Mouse (Mus musculus) kidney, adult 2 months (tissue): ENCODE measurements around the gene Tmed2. TPM values are rescaled to one million over a fixed set of nuclear protein-coding genes. Genes with fewer than 3 reads are reported as not detected.
"Not testable (repeated sequence)": the region's sequence is repeated elsewhere in the genome, so short reads cannot be mapped to it uniquely, and the experiment has no call there.

Experiments
- DNase-seq: peaks from one replicate; pipeline ENCODE4 v3.0.0; 2021
- H3K27ac ChIP-seq: fragments of 200-500 bp; 2 replicates; pipeline ENCODE4 v1.5.1; 2012; ENCODE audit warnings: low read depth, low read length, control low read depth, inconsistent platforms; ENCODE audit not compliant: insufficient read depth
- H3K27me3 ChIP-seq: fragments of 200-500 bp; replicated peaks from 2 replicates; pipeline ENCODE4 v1.6.1; 2012; ENCODE audit warnings: mild to moderate bottlenecking, moderate library complexity, low read length, inconsistent platforms; ENCODE audit not compliant: control insufficient read depth, insufficient read depth
- H3K36me3 ChIP-seq: fragments of 200-500 bp; 2 replicates; pipeline ENCODE4 v1.6.1; 2012; ENCODE audit warnings: mild to moderate bottlenecking, moderate library complexity, low read length, inconsistent platforms; ENCODE audit not compliant: control insufficient read depth, insufficient read depth
- H3K4me1 ChIP-seq: fragments of 200-500 bp; 2 replicates; pipeline ENCODE4 v1.6.1; 2011; ENCODE audit warnings: low read length; ENCODE audit not compliant: control insufficient read depth, insufficient read depth
- H3K4me3 ChIP-seq: fragments of 200-500 bp; 2 replicates; pipeline ENCODE4 v1.5.1; 2011; ENCODE audit warnings: mild to moderate bottlenecking, low read depth, low read length, control low read depth; ENCODE audit not compliant: insufficient read depth
- CTCF ChIP-seq: fragments of 200-500 bp; conservative IDR thresholded peaks from 2 replicates; pipeline ENCODE4 v1.5.1; 2011; ENCODE audit warnings: low read depth, mild to moderate bottlenecking, control low read depth, low read length, moderate library complexity, mixed read lengths; ENCODE audit not compliant: insufficient read depth, insufficient read length
- POLR2A ChIP-seq: fragments of 200-500 bp; IDR thresholded peaks from one replicate; pipeline ENCODE4 v1.6.1; 2011; ENCODE audit warnings: low read depth, low read length, control low read depth
- WGBS: fragments of 180-500 bp; shearing (Covaris S2); methylation state at CpG from one replicate; pipeline ENCODE4 v1.1.7; 2018; 5-methylcytosine and 5-hydroxymethylcytosine counted together
- polyA plus RNA-seq: library from polyadenylated mRNA; depleted of rRNA; stranded (reverse); fragments of >200 nt; gene quantifications from 2 replicates; pipeline ENCODE4 v1.2.3, GENCODE M21; 2012; rRNA removed

The Tmed2 gene
- polyA plus RNA-seq, 1 experiment, result 97.9 TPM

DNA sequence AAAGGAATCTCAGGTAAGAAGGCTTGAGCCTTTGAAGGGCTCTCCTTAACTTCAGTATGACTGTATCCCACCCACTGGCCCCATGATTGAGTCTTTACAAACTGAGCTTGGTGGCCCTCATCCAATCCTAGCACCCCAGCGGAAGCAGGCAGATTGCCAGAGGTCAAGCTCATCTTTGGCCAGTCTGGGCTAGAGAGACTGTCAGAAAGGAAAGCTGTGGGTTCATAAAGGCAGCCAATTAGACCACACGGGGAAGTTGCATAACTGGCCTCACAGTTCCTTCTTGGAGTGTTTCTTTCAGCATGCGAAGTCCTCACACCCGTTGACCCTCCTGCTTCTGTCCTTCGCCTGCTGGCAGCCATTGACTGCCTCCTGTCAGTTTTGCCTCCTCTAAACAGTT, 42.0 kb downstream of the Tmed2 start:
- H3K27ac ChIP-seq, result no peak overlapping the region
- peak; percentile 36 for DNase-seq

GRCm38 (mm10) chr5:124592768-124593167, 52.3 kb downstream of the Tmed2 start:
- H3K4me1 ChIP-seq, result no peaks in the 10 kb centered on the region
- WGBS, result 99% methylated on average over 3 of the region's 3 CpGs
- no peak for TF ChIP-seq CTCF
- no peak for TF ChIP-seq POLR2A
- no peaks in the 10 kb centered on the region for H3K27me3 ChIP-seq
- no peak overlapping the region for H3K27ac ChIP-seq
- no peak for DNase-seq
- no peak overlapping the region for H3K4me3 ChIP-seq
- no peaks in the 10 kb centered on the region for H3K36me3 ChIP-seq

More for the DNA sequence above, 42.0 kb downstream of the Tmed2 start:
- H3K27me3 ChIP-seq, result no peaks in the 10 kb centered on the region
- WGBS, result 62% methylated on average over 5 of the region's 5 CpGs
- H3K4me3 ChIP-seq, result no peak overlapping the region
- no peak for TF ChIP-seq CTCF
- no peak for TF ChIP-seq POLR2A
- no peaks in the 10 kb centered on the region for H3K36me3 ChIP-seq
- H3K4me1 ChIP-seq, result peaks cover 2% of the 10 kb centered on the region; the same call in 1 of the 2 replicates

DNA sequence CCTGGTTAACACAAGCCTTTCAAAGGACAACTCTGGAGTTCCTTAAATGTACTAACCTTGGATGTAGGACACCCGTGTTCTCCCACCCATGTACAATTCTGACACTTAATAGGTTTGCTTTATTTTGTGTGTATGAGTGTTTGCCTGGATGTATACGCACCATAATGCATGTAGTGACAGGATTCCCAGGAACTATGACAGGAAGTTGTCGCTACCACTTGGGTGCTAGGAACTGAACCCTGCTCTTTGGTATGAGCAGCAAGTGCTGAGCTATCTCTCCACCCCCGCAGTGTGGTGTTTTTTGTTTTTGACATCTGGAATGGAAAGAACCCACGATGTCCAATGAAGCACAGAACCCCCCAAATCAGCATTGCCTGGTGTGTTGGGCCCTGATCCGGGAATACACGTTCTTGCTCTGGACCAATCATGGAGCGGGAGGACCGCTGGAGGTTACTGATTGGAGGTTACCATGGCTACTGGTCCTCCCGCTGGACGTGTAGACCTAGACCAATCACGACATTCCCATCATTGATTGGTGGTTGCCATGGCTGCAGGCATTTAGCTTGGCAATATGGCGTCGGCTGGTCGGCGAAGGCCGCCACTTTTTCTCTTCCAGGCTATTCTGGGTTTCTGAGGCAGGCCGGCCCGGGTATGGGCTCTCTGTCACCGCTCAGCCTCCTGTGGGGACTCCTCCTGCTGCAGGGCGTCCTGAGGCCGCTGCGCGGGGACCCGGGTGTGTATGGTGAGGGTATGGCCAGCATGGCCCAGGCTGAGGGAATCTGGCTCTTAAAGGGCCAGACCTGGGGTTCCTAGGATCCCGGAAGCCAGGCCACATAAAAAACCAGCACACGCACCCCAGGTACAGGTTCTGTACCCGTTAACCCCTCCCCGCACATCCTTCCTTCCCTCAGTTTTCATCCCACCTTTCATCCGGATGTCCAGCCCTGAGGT, 58.0 kb downstream of the Tmed2 start:
- Histone ChIP-seq H3K27me3 (no peaks in the 10 kb centered on the region), H3K4me3 (peak overlapping the region; percentile 74)
- WGBS, result 6% methylated on average over 30 of the region's 30 CpGs

GRCm38 (mm10) chr5:124599726-124600125, 59.2 kb downstream of the Tmed2 start:
- H3K27me3 ChIP-seq, DNase-seq, H3K4me1 ChIP-seq, H3K4me3 ChIP-seq, H3K36me3 ChIP-seq, H3K27ac ChIP-seq: not testable (repeated sequence)
- WGBS, result 58% methylated on average over 8 of the region's 8 CpGs

More for the DNA sequence above, 58.0 kb downstream of the Tmed2 start:
- no peaks in the 10 kb centered on the region; the same call in 1 of the 2 replicates for H3K4me1 ChIP-seq
- TF ChIP-seq CTCF (no peak), POLR2A (no peak)
- H3K27ac ChIP-seq, result no peak overlapping the region
- H3K36me3 ChIP-seq, result no peaks in the 10 kb centered on the region
- DNase-seq, result peak; percentile 99

Other genes with a start within 250 kb of the Tmed2 start
- 2.5 and 3.1 TPM in 2 replicates for gene Mphosph9, start 212.7 kb upstream of the Tmed2 start, polyA plus RNA-seq
- 7.2 and 8.0 TPM in 2 replicates for gene 2810006K23Rik, start 212.6 kb upstream of the Tmed2 start, polyA plus RNA-seq
- 76.6 and 79.8 TPM in 2 replicates for gene Cdk2ap1, start 177.6 kb upstream of the Tmed2 start, polyA plus RNA-seq
- 16.7 and 20.8 TPM in 2 replicates for gene Sbno1, start 114.7 kb upstream of the Tmed2 start, polyA plus RNA-seq
- gene Kmt5a, start 100.8 kb upstream of the Tmed2 start, polyA plus RNA-seq, result 75.9 and 81.1 TPM in 2 replicates
- 44.3 and 46.3 TPM in 2 replicates for gene Rilpl2, start 62.3 kb upstream of the Tmed2 start, polyA plus RNA-seq
- 4.3 and 5.9 TPM in 2 replicates for gene Snrnp35, start 57.6 kb upstream of the Tmed2 start, polyA plus RNA-seq
- gene Rilpl1, start 9.3 kb upstream of the Tmed2 start, polyA plus RNA-seq, result 10.4 and 12.5 TPM in 2 replicates
- 7.4 and 8.9 TPM in 2 replicates for gene Ddx55, start 12.2 kb downstream of the Tmed2 start, polyA plus RNA-seq
- 20.5 and 23.6 TPM in 2 replicates for gene Eif2b1, start 38.4 kb downstream of the Tmed2 start, polyA plus RNA-seq
- 34.5 and 35.1 TPM in 2 replicates for gene Gtf2h3, start 38.4 kb downstream of the Tmed2 start, polyA plus RNA-seq
- gene Atp6v0a2, start 87.9 kb downstream of the Tmed2 start, polyA plus RNA-seq, result 37.1 and 47.2 TPM in 2 replicates
- gene Dnah10, start 184.4 kb downstream of the Tmed2 start, polyA plus RNA-seq, result 0.15 and 0.25 TPM in 2 replicates